Mouse (Mus musculus) testis, adult 2 months (tissue): Measurements from ENCODE around the gene Vdac1.

Experiments used
- CTCF ChIP-seq: fragments of 200-500 bp; IDR thresholded peaks from 2 replicates; pipeline ENCODE4 v1.5.1; 2012; ENCODE audit warnings: low read depth, mild to moderate bottlenecking, inconsistent platforms, low read length, moderate library complexity; ENCODE audit not compliant: control insufficient read depth, insufficient read depth, insufficient replicate concordance
- POLR2A ChIP-seq: fragments of 200-500 bp; IDR thresholded peaks from 2 replicates; pipeline ENCODE4 v1.6.1; 2012; ENCODE audit warnings: low read depth, mild to moderate bottlenecking, inconsistent platforms, low read length, moderate library complexity; ENCODE audit not compliant: control insufficient read depth

GRCm38 (mm10) chr11:52433076-52433796 is 72.6 kb downstream of the Vdac1 start:
- TF ChIP-seq POLR2A = no peak
- TF ChIP-seq CTCF = no peak
